Mouse (Mus musculus) kidney, adult 2 months (tissue): ENCODE data around the gene Olfr126.

Experiments used
- CTCF ChIP-seq: fragments of 200-500 bp; conservative IDR thresholded peaks from 2 replicates; pipeline ENCODE4 v1.5.1; 2011; ENCODE audit warnings: low read depth, mild to moderate bottlenecking, control low read depth, low read length, moderate library complexity, mixed read lengths; ENCODE audit not compliant: insufficient read depth, insufficient read length
- POLR2A ChIP-seq: fragments of 200-500 bp; IDR thresholded peaks from one replicate; pipeline ENCODE4 v1.6.1; 2011; ENCODE audit warnings: low read depth, low read length, control low read depth

- TF ChIP-seq POLR2A (no peak), CTCF (no peak)
These were observed 22.5 kb downstream of the Olfr126 start for GRCm38 (mm10) chr17:37869676-37870205.
